Mouse (Mus musculus): ENCODE results near the gene Sall1.

Gene Sall1

GRCm38 (mm10) chr8:89042560-89043370 is 1.2 kb downstream of the Sall1 start:
- TF ChIP-seq GATA4 (IDR thresholded peaks at IDR 0.05; ENCODE audit: insufficient replicate concordance, low read length): no peak

GRCm38 (mm10) chr8:89042118-89042460 is 1.9 kb downstream of the Sall1 start:
- no peak for TF ChIP-seq GATA4 (IDR thresholded peaks at IDR 0.05; ENCODE audit: insufficient replicate concordance, low read length)

- no peak for TF ChIP-seq GATA4 (IDR thresholded peaks at IDR 0.05; ENCODE audit: insufficient replicate concordance, low read length)
Measured at GRCm38 (mm10) chr8:89041421-89042117, 2.4 kb downstream of the Sall1 start.

DNA sequence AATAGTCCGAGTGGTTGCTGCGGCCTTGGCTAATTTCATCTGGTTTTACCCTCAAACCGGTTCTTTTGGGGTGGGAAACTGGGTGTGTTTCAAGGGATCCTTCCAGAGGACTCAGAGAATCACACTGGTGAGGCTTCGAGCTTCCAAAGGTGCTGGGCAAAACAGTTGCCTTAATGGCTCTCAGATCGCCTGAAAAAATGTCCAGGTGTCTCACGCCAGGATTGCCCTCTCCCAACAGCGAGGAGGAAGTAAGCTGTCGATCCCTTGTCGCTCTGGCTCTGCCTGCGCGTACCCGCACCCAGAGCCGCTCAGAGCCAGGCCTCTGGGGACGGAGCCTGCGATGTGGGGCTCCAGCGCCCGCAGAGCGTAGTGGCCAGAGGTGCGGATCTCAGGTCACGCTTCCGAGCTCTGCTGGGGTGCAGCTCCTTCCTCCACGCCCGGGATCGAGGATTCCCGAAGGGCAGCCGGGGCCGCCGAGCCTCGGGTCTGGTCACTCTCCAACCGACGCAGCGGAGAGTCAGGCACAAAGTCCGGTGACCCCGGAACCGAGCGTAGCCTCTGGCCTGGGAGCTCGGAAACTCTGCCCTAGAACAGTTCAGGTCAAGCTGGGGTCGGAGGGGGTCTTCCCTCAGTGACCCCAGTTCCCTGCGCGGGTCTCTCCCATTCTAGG is 3.1 kb downstream of the Sall1 start:
- TF ChIP-seq GATA4 (IDR thresholded peaks at IDR 0.05; ENCODE audit: insufficient replicate concordance, low read length): no peak

DNA sequence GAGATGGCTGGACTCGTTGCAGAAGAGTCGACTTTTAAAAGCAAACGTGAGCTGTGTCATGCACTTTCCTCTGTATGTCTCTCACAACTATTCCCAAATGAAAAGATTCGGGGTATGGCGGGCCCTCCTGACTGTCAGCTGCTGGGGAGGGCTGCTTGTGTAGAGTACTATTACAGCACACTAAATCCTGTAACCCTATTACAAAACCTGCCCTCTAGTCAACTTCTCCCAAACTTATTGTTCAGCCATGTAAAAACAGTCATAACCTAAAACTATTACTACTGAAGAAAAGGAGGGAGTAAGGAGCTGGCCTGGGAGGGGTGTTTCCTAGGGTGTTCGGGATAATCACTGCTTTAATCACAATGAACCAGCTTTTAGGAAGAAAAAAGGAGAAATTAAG is 4.1 kb downstream of the Sall1 start:
- no peak for TF ChIP-seq GATA4 (IDR thresholded peaks at IDR 0.05; ENCODE audit: insufficient replicate concordance, low read length)

DNA sequence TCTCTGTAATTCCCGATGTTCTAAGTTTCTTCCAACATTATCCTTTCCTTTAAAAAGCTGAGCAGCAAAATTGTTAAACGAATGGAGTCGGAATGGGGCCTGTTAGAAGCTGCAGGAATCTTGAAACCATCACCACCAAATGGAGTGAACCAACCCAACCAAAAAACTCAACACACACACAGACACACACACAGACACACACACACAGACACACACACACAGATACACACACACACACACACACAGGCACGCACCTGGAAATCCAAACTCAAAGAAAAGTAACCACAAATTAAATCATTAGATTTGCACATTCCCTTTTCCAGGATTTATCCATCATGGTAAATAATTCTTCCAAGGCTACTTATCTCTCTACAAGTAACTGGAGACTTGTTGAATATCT is 5.0 kb downstream of the Sall1 start:
- no peak for TF ChIP-seq GATA4 (IDR thresholded peaks at IDR 0.05; ENCODE audit: insufficient replicate concordance, low read length)

- TF ChIP-seq GATA4 (IDR thresholded peaks at IDR 0.05; ENCODE audit: insufficient replicate concordance, low read length): no peak
Measured at GRCm38 (mm10) chr8:89037536-89038236, 6.3 kb downstream of the Sall1 start.

- TF ChIP-seq GATA4 (IDR thresholded peaks at IDR 0.05; ENCODE audit: insufficient replicate concordance, low read length): no peak
Measured at GRCm38 (mm10) chr8:89032412-89032811, 11.6 kb downstream of the Sall1 start.

- TF ChIP-seq GATA4 (IDR thresholded peaks at IDR 0.05; ENCODE audit: insufficient replicate concordance, low read length): no peak
Measured at GRCm38 (mm10) chr8:89028156-89028555, 15.8 kb downstream of the Sall1 start.

GRCm38 (mm10) chr8:89026139-89026520 is 17.8 kb downstream of the Sall1 start:
- no peak for TF ChIP-seq GATA4 (IDR thresholded peaks at IDR 0.05; ENCODE audit: insufficient replicate concordance, low read length)

- no peak for TF ChIP-seq GATA4 (IDR thresholded peaks at IDR 0.05; ENCODE audit: insufficient replicate concordance, low read length)
Measured at GRCm38 (mm10) chr8:89025281-89026138, 18.5 kb downstream of the Sall1 start.

GRCm38 (mm10) chr8:89024796-89025195 is 19.2 kb downstream of the Sall1 start:
- TF ChIP-seq GATA4 (IDR thresholded peaks at IDR 0.05; ENCODE audit: insufficient replicate concordance, low read length): no peak

- TF ChIP-seq GATA4 (IDR thresholded peaks at IDR 0.05; ENCODE audit: insufficient replicate concordance, low read length): peak; percentile 70; the same call in 1 of the 2 replicates
Measured at GRCm38 (mm10) chr8:89021139-89021538, 22.8 kb downstream of the Sall1 start.

DNA sequence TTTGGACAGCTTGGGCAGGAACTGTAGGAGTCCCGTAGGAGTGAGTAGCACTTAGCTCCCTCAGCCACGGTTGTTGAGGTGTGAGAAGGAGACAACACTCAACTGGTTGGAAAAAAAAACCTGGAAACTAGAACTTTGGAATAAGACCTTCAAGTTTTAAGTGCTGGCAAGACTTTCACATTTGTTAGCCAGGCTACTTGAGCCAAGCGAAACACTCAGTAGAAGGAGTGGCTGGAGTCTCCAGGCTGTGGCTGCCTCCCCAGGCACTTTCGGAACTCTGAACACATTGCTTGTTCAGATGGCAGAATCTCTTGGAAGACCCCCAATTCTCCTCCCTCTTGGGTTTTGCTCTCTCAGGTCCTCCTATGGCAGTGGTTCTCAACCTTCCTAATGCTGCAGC is 26.1 kb downstream of the Sall1 start:
- TF ChIP-seq GATA4 (IDR thresholded peaks at IDR 0.05; ENCODE audit: insufficient replicate concordance, low read length): no peak
